ENCODE assay signal across 25 mouse cellular contexts in the genomic region with DNA sequence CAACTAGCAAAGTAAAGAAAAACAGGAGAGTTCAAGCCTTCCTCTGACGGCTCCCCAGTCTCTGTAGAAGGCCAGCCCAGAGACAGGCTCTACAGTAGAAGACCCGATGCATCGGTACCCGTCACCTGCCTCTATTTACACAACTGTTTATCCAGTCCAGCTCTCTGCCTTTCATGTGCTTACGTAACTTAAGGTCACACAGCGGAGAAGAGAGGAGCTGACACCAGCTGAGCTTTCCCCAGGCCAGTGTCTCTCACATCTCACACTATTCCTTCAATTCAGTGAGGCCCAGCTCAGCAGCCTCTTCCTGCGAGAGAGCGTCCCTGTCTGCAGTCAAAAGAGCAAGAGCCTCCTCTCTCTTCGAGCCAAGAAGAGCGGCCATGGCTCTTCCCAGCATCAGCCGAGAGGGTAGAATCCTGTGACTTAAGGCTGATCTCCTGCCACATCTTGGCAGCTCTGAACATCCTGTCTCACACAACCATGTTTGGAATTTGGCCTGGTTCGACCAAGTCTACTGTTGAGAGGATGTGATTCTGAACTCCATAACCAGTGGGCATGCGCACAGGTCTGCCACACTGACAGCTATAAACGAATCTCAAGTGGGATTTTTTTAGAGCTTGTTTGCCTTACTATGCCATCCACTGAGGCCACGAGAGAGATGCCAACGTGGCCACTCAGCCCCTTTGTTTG. TPM values are rescaled to one million over a fixed set of nuclear protein-coding genes. Genes with fewer than 3 reads are reported as not detected.
DNase-seq lines count a peak whose midpoint lies in the region; ATAC-seq and TF ChIP-seq lines count a peak whose summit lies in the region.
"Had no signal": no experiment of that assay in that cellular context is flagged by ENCODE, and none has a peak within 500 bp of the region (broad histone marks: within the 10 kb centered on the region; RNA-seq: fewer than 3 reads in every experiment).

No protein-coding gene starts in this region.

- H3K4me3 ChIP-seq in forebrain, embryonic 13.5 days, result no peak overlapping the region
- H3K4me3 ChIP-seq in forebrain, embryonic 11.5 days (ENCODE audit: low read depth, low read length), result no peak overlapping the region
- H3K4me3 ChIP-seq in liver, postnatal 0 days (ENCODE audit: low read depth, low read length), result peak overlapping the region; percentile 19; the same call in 1 of the 2 replicates
- H3K4me3 ChIP-seq in stomach, embryonic 14.5 days (ENCODE audit: low read depth, low read length), result no peak overlapping the region
- no peak overlapping the region for H3K4me3 ChIP-seq in hindbrain, embryonic 11.5 days (ENCODE audit: low read depth, low read length)
- H3K4me3 ChIP-seq: embryonic facial prominence, embryonic 13.5 days; hindbrain, embryonic 13.5 days; layer of hippocampus, adult 2 months; limb, embryonic 15.5 days; megakaryocyte, embryonic 14.5 days had no signal

- H3K4me2 ChIP-seq in forebrain, embryonic 13.5 days, result no peak overlapping the region
- H3K4me2 ChIP-seq in forebrain, embryonic 11.5 days (ENCODE audit: low read depth, low read length, severe bottlenecking), result no peak overlapping the region
- peak overlapping the region; percentile 58 for H3K4me2 ChIP-seq in liver, postnatal 0 days (ENCODE audit: low read depth, low read length)
- no peak overlapping the region for H3K4me2 ChIP-seq in stomach, embryonic 14.5 days (replicated peaks; ENCODE audit: low read depth, low read length)
- H3K4me2 ChIP-seq in hindbrain, embryonic 11.5 days (replicated peaks; ENCODE audit: low read depth, low read length), result no peak overlapping the region
- H3K4me2 ChIP-seq: embryonic facial prominence, embryonic 13.5 days; hindbrain, embryonic 13.5 days; limb, embryonic 15.5 days had no signal

- H3K4me1 ChIP-seq in forebrain, embryonic 13.5 days, result no peaks in the 10 kb centered on the region
- H3K4me1 ChIP-seq in forebrain, embryonic 11.5 days (replicated peaks; ENCODE audit: control insufficient read depth, insufficient read depth, low read length), result no peaks in the 10 kb centered on the region
- 0 out of 2 replicates have a peak, but pooled peaks cover 2% of the 10 kb centered on the region for H3K4me1 ChIP-seq in liver, postnatal 0 days (ENCODE audit: insufficient read depth)
- no peaks in the 10 kb centered on the region for H3K4me1 ChIP-seq in stomach, embryonic 14.5 days (ENCODE audit: control insufficient read depth, insufficient read depth, low read length)
- no peaks in the 10 kb centered on the region for H3K4me1 ChIP-seq in hindbrain, embryonic 11.5 days (replicated peaks; ENCODE audit: control insufficient read depth, insufficient read depth, low read length)
- H3K4me1 ChIP-seq: embryonic facial prominence, embryonic 13.5 days; hindbrain, embryonic 13.5 days; limb, embryonic 15.5 days; megakaryocyte, embryonic 14.5 days had no signal

- peaks cover 51% of the 10 kb centered on the region for H3K36me3 ChIP-seq in forebrain, embryonic 13.5 days (ENCODE audit: poor library complexity, severe bottlenecking)
- H3K36me3 ChIP-seq in forebrain, embryonic 11.5 days (ENCODE audit: control insufficient read depth, insufficient read depth, low read length), result no peaks in the 10 kb centered on the region
- H3K36me3 ChIP-seq in liver, postnatal 0 days (replicated peaks; ENCODE audit: insufficient read depth, low read length), result peaks cover 11% of the 10 kb centered on the region; the same call in 1 of the 2 replicates
- H3K36me3 ChIP-seq in stomach, embryonic 14.5 days (ENCODE audit: control insufficient read depth, insufficient read depth, low read length), result peaks cover 13% of the 10 kb centered on the region
- no peaks in the 10 kb centered on the region for H3K36me3 ChIP-seq in hindbrain, embryonic 11.5 days (ENCODE audit: control insufficient read depth, insufficient read depth, low read length)

- H3K27ac ChIP-seq in forebrain, embryonic 13.5 days, result no peak overlapping the region
- H3K27ac ChIP-seq in forebrain, embryonic 11.5 days (ENCODE audit: low read depth, low read length), result no peak overlapping the region
- H3K27ac ChIP-seq in liver, postnatal 0 days (ENCODE audit: low read depth), result peak overlapping the region; percentile 68
- no peak overlapping the region; the same call in 1 of the 2 replicates for H3K27ac ChIP-seq in stomach, embryonic 14.5 days (ENCODE audit: low read length)
- no peak overlapping the region for H3K27ac ChIP-seq in hindbrain, embryonic 11.5 days (ENCODE audit: low read depth, low read length)
- H3K27ac ChIP-seq: embryonic facial prominence, embryonic 13.5 days; hindbrain, embryonic 13.5 days; layer of hippocampus, adult 2 months; limb, embryonic 15.5 days had no signal

- TF ChIP-seq EP300 in liver, postnatal 0 days (IDR thresholded peaks at IDR 0.05; ENCODE audit: low read depth), result no peak

- no peaks in the 10 kb centered on the region for H3K27me3 ChIP-seq in forebrain, embryonic 13.5 days
- H3K27me3 ChIP-seq in forebrain, embryonic 11.5 days (ENCODE audit: control insufficient read depth, insufficient read depth, low read length), result no peaks in the 10 kb centered on the region
- H3K27me3 ChIP-seq in liver, postnatal 0 days (ENCODE audit: insufficient read depth, low read length), result no peaks in the 10 kb centered on the region
- H3K27me3 ChIP-seq in stomach, embryonic 14.5 days (ENCODE audit: control insufficient read depth, insufficient read depth, low read length), result no peaks in the 10 kb centered on the region
- H3K27me3 ChIP-seq in hindbrain, embryonic 11.5 days (ENCODE audit: control insufficient read depth, insufficient read depth, low read length), result no peaks in the 10 kb centered on the region
- H3K27me3 ChIP-seq: embryonic facial prominence, embryonic 13.5 days; hindbrain, embryonic 13.5 days; limb, embryonic 15.5 days; megakaryocyte, embryonic 14.5 days had no signal

- intact Hi-C loops in left cerebral cortex, postnatal 36 days (cut with DNase I), result no loop called here

- no peaks in the 10 kb centered on the region for H3K9me3 ChIP-seq in forebrain, embryonic 13.5 days (replicated peaks)
- H3K9me3 ChIP-seq in forebrain, embryonic 11.5 days (ENCODE audit: control insufficient read depth, low read length), result no peaks in the 10 kb centered on the region
- H3K9me3 ChIP-seq in liver, postnatal 0 days (ENCODE audit: low read length), result no peaks in the 10 kb centered on the region
- H3K9me3 ChIP-seq in stomach, embryonic 14.5 days (ENCODE audit: control insufficient read depth, low read depth, low read length), result no peaks in the 10 kb centered on the region
- no peaks in the 10 kb centered on the region for H3K9me3 ChIP-seq in hindbrain, embryonic 11.5 days (ENCODE audit: control insufficient read depth, low read length)
- H3K9me3 ChIP-seq: embryonic facial prominence, embryonic 13.5 days; hindbrain, embryonic 13.5 days; limb, embryonic 15.5 days; megakaryocyte, embryonic 14.5 days had no signal

- TF ChIP-seq CTCF in liver, postnatal 0 days (IDR thresholded peaks at IDR 0.05; ENCODE audit: low read depth), result no peak

- DNase-seq in forebrain, embryonic 11.5 days (ENCODE audit: low spot score), result no peak
- peak; percentile 10 for DNase-seq in liver
- DNase-seq in liver, postnatal 0 days, result no peak
- DNase-seq in left cerebral cortex, adult 11 months (ENCODE audit: low spot score), result no peak
- no peak for DNase-seq in left cerebral cortex, postnatal 36 days (ENCODE audit: low spot score in 2 of 2)
- no peak for DNase-seq in hindbrain, embryonic 11.5 days (ENCODE audit: low spot score)
- DNase-seq: adrenal gland, postnatal 10 days; cerebellum, adult 11-12 months; gastrocnemius, postnatal 14 days; retina, postnatal 1 day; thymus, postnatal 14 days had no signal

- no peak for ATAC-seq in forebrain, embryonic 13.5 days
- ATAC-seq in forebrain, embryonic 11.5 days (replicated peaks; ENCODE audit: low FRiP score), result no peak
- peak; percentile 87 for ATAC-seq in liver, postnatal 0 days
- ATAC-seq in stomach, embryonic 14.5 days (ENCODE audit: insufficient number of reproducible peaks, insufficient read depth, low FRiP score, low read depth), result peak; percentile 14; the same call in 1 of the 2 replicates
- no peak for ATAC-seq in hindbrain, embryonic 11.5 days (ENCODE audit: low FRiP score)
- ATAC-seq: midbrain, embryonic 16.5 days had no signal

- WGBS in forebrain, embryonic 13.5 days, result 92% methylated on average over 16 of the region's 16 CpGs
- WGBS in forebrain, embryonic 11.5 days, result 90% methylated on average over 16 of the region's 16 CpGs
- WGBS in liver, postnatal 0 days (ENCODE audit: insufficient replicate concordance), result 67% methylated on average over 16 of the region's 16 CpGs
- whole genome bisulfite sequencing in stomach, embryonic 14.5 days, result 71% methylated on average over 16 of the region's 16 CpGs
- WGBS in hindbrain, embryonic 11.5 days, result 92% methylated on average over 16 of the region's 16 CpGs

- H3K9ac ChIP-seq in forebrain, embryonic 13.5 days, result 0 out of 2 replicates have a peak overlapping the region, but pooled peaks have one; percentile 26
- no peak overlapping the region for H3K9ac ChIP-seq in forebrain, embryonic 11.5 days (ENCODE audit: low read length)
- no peak overlapping the region for H3K9ac ChIP-seq in liver, postnatal 0 days (replicated peaks)
- no peak overlapping the region for H3K9ac ChIP-seq in stomach, embryonic 14.5 days (replicated peaks; ENCODE audit: low read depth, low read length)
- no peak overlapping the region for H3K9ac ChIP-seq in hindbrain, embryonic 11.5 days (ENCODE audit: low read depth, low read length)
- H3K9ac ChIP-seq: embryonic facial prominence, embryonic 13.5 days; hindbrain, embryonic 13.5 days; limb, embryonic 15.5 days had no signal

RNA-seq across cellular contexts. Expression of a gene that starts 34.9 kb away (rescaled TPM):
- 69.9 and 73.5 TPM in 2 replicates for polyA plus RNA-seq in forebrain, embryonic 13.5 days (2015; fragmentation: Nextera tagmentation; extraction: Ambion mirVana)
- polyA plus RNA-seq in forebrain, embryonic 11.5 days (2014; fragmentation: Nextera tagmentation; extraction: Ambion mirVana), result 70.0 and 78.0 TPM in 2 replicates
- 29.3 and 31.7 TPM in 2 replicates for polyA plus RNA-seq in liver, postnatal 0 days (2015; fragmentation: Nextera tagmentation; extraction: Ambion mirVana)
- polyA plus RNA-seq in stomach, embryonic 14.5 days (2014; fragmentation: Nextera tagmentation; extraction: Ambion mirVana), result 56.3 and 64.4 TPM in 2 replicates
- 10 to 100 TPM; 66.0 to 70.6 TPM for total RNA-seq in left cerebral cortex, postnatal 36 days (2021)
- polyA plus RNA-seq in hindbrain, embryonic 11.5 days (2014; fragmentation: Nextera tagmentation; extraction: Ambion mirVana), result 69.6 and 80.8 TPM in 2 replicates

RNA-seq across cellular contexts. Expression of a gene that starts 45.3 kb away (rescaled TPM):
- not detected in 2 replicates for polyA plus RNA-seq in forebrain, embryonic 13.5 days (2015; fragmentation: Nextera tagmentation; extraction: Ambion mirVana)
- polyA plus RNA-seq in forebrain, embryonic 11.5 days (2014; fragmentation: Nextera tagmentation; extraction: Ambion mirVana), result not detected in 2 replicates
- polyA plus RNA-seq in liver, postnatal 0 days (2015; fragmentation: Nextera tagmentation; extraction: Ambion mirVana), result not detected in 2 replicates
- polyA plus RNA-seq in stomach, embryonic 14.5 days (2014; fragmentation: Nextera tagmentation; extraction: Ambion mirVana), result not detected in 2 replicates
- not detected for total RNA-seq in left cerebral cortex, postnatal 36 days (2021)
- not detected in 2 replicates for polyA plus RNA-seq in hindbrain, embryonic 11.5 days (2014; fragmentation: Nextera tagmentation; extraction: Ambion mirVana)
- total RNA-seq: adrenal gland, postnatal 10 days; gastrocnemius, postnatal 14 days; heart, adult 8-10 months; layer of hippocampus, adult 2 months; left cerebral cortex, postnatal 10 days had no signal
- polyA plus RNA-seq: cortical plate, adult 2 months; embryonic facial prominence, embryonic 13.5 days; heart, postnatal 0 days; intestine, embryonic 14.5 days; kidney, embryonic 16.5 days; midbrain, embryonic 16.5 days had no signal

RNA-seq across cellular contexts. Expression of a gene that starts 50.0 kb away (rescaled TPM):
- 2.4 and 4.0 TPM in 2 replicates for polyA plus RNA-seq in forebrain, embryonic 13.5 days (2015; fragmentation: Nextera tagmentation; extraction: Ambion mirVana)
- 1.8 and 2.0 TPM in 2 replicates for polyA plus RNA-seq in forebrain, embryonic 11.5 days (2014; fragmentation: Nextera tagmentation; extraction: Ambion mirVana)
- not detected in 2 replicates for polyA plus RNA-seq in liver, postnatal 0 days (2015; fragmentation: Nextera tagmentation; extraction: Ambion mirVana)
- polyA plus RNA-seq in stomach, embryonic 14.5 days (2014; fragmentation: Nextera tagmentation; extraction: Ambion mirVana), result 1.2 and 1.3 TPM in 2 replicates
- under 1 TPM in 1 of 2 experiments, not detected in 1; 0.27 TPM for total RNA-seq in left cerebral cortex, postnatal 36 days (2021)
- 1.3 and 1.4 TPM in 2 replicates for polyA plus RNA-seq in hindbrain, embryonic 11.5 days (2014; fragmentation: Nextera tagmentation; extraction: Ambion mirVana)
- total RNA-seq: gastrocnemius, postnatal 14 days; heart, adult 8-10 months had no signal

Comparison
In these comparisons a context has a peak if more than half of its experiments do, and no peak if none do; other contexts are left out.
1. ATAC-seq: peak in liver, postnatal 0 days (single experiment) and stomach, embryonic 14.5 days (single experiment); none in forebrain, embryonic 13.5 days (single experiment), forebrain, embryonic 11.5 days (single experiment) and hindbrain, embryonic 11.5 days (single experiment).